Mouse (Mus musculus): ENCODE results near the gene Btbd9.
"Not testable (repeated sequence)": the region's sequence is repeated elsewhere in the genome, so short reads cannot be mapped to it uniquely, and the experiment has no call there.

Btbd9 gene

GRCm38 (mm10) chr17:30513034-30513433, 63.3 kb downstream of the Btbd9 start:
- no peak for DNase-seq (ENCODE audit: low spot score in 2 of 2)

- no peak for DNase-seq (ENCODE audit: low spot score in 2 of 2)
Measured at GRCm38 (mm10) chr17:30512531-30512930, 63.8 kb downstream of the Btbd9 start.

GRCm38 (mm10) chr17:30512007-30512406, 64.3 kb downstream of the Btbd9 start:
- no peak for DNase-seq (ENCODE audit: low spot score in 2 of 2)

- DNase-seq (ENCODE audit: low spot score in 2 of 2), result no peak
Measured at GRCm38 (mm10) chr17:30511399-30511798, 64.9 kb downstream of the Btbd9 start.

GRCm38 (mm10) chr17:30510171-30510570, 66.1 kb downstream of the Btbd9 start:
- DNase-seq (ENCODE audit: low spot score in 2 of 2), result no peak

- no peak for DNase-seq (ENCODE audit: low spot score in 2 of 2)
Measured at GRCm38 (mm10) chr17:30509646-30510045, 66.6 kb downstream of the Btbd9 start.

GRCm38 (mm10) chr17:30507636-30508576, 68.4 kb downstream of the Btbd9 start:
- no peak for DNase-seq (ENCODE audit: low spot score in 2 of 2)

- no peak for DNase-seq (ENCODE audit: low spot score in 2 of 2)
Measured at GRCm38 (mm10) chr17:30506916-30507315, 69.4 kb downstream of the Btbd9 start.

- DNase-seq (ENCODE audit: low spot score in 2 of 2), result not testable (repeated sequence)
Measured at GRCm38 (mm10) chr17:30499541-30499940, 76.7 kb downstream of the Btbd9 start.

GRCm38 (mm10) chr17:30498779-30499178, 77.5 kb downstream of the Btbd9 start:
- DNase-seq (ENCODE audit: low spot score in 2 of 2), result no peak

- no peak for DNase-seq (ENCODE audit: low spot score in 2 of 2)
Measured at GRCm38 (mm10) chr17:30498376-30498719, 77.9 kb downstream of the Btbd9 start.

- peak; percentile 72 to 73 for DNase-seq (ENCODE audit: low spot score in 2 of 2)
Measured at GRCm38 (mm10) chr17:30497525-30498375, 78.5 kb downstream of the Btbd9 start.

- no peak for DNase-seq (ENCODE audit: low spot score in 2 of 2)
Measured at GRCm38 (mm10) chr17:30495567-30495966, 80.7 kb downstream of the Btbd9 start.

GRCm38 (mm10) chr17:30495154-30495553, 81.1 kb downstream of the Btbd9 start:
- no peak for DNase-seq (ENCODE audit: low spot score in 2 of 2)

- DNase-seq (ENCODE audit: low spot score in 2 of 2), result no peak
Measured at GRCm38 (mm10) chr17:30493481-30493880, 82.8 kb downstream of the Btbd9 start.

- no peak for DNase-seq (ENCODE audit: low spot score in 2 of 2)
Measured at GRCm38 (mm10) chr17:30492191-30492590, 84.1 kb downstream of the Btbd9 start.

- no peak for DNase-seq (ENCODE audit: low spot score in 2 of 2)
Measured at GRCm38 (mm10) chr17:30491601-30492000, 84.7 kb downstream of the Btbd9 start.

- no peak for DNase-seq (ENCODE audit: low spot score in 2 of 2)
Measured at GRCm38 (mm10) chr17:30490601-30491000, 85.7 kb downstream of the Btbd9 start.

- DNase-seq (ENCODE audit: low spot score in 2 of 2), result no peak
Measured at GRCm38 (mm10) chr17:30490086-30490485, 86.2 kb downstream of the Btbd9 start.

GRCm38 (mm10) chr17:30489629-30490028, 86.7 kb downstream of the Btbd9 start:
- no peak for DNase-seq (ENCODE audit: low spot score in 2 of 2)

GRCm38 (mm10) chr17:30487695-30488094, 88.6 kb downstream of the Btbd9 start:
- DNase-seq (ENCODE audit: low spot score in 2 of 2), result no peak

- no peak for DNase-seq (ENCODE audit: low spot score in 2 of 2)
Measured at GRCm38 (mm10) chr17:30485067-30485854, 91.0 kb downstream of the Btbd9 start.

Data from right cerebral cortex, postnatal 36 days (tissue).